Mouse (Mus musculus) intestine, embryonic 15.5 days (tissue): Measurements from ENCODE around the gene Smim7. TPM values are rescaled to one million over a fixed set of nuclear protein-coding genes. Genes with fewer than 3 reads are reported as not detected.
A peak's percentile ranks its signal among the peaks of the same experiment; 100 is the strongest.

Experiments used
- ATAC-seq: fragments of 200-750 bp; cut with Nextera tagmentation; 2 replicates; pipeline ENCODE4 v1.8.0; 2017; ENCODE audit warnings: moderate TSS enrichment, moderate library complexity
- H3K27ac ChIP-seq: fragments of 300-500 bp; sonication (generic); 2 replicates; pipeline ENCODE4 v1.5.1; 2015; ENCODE audit warnings: mild to moderate bottlenecking, inconsistent platforms
- H3K27me3 ChIP-seq: fragments of 300-500 bp; sonication (generic); replicated peaks from 2 replicates; pipeline ENCODE4 v1.6.1; 2015; ENCODE audit warnings: inconsistent platforms
- H3K36me3 ChIP-seq: fragments of 300-500 bp; sonication (generic); 2 replicates; pipeline ENCODE4 v1.6.1; 2015; ENCODE audit warnings: inconsistent platforms
- H3K4me1 ChIP-seq: fragments of 300-500 bp; sonication (generic); replicated peaks from 2 replicates; pipeline ENCODE4 v1.6.1; 2015; ENCODE audit warnings: inconsistent platforms
- H3K4me2 ChIP-seq: fragments of 300-500 bp; sonication (generic); replicated peaks from 2 replicates; pipeline ENCODE4 v1.6.1; 2015; ENCODE audit warnings: mild to moderate bottlenecking, inconsistent platforms
- H3K4me3 ChIP-seq: fragments of 300-500 bp; sonication (generic); replicated peaks from 2 replicates; pipeline ENCODE4 v1.5.1; 2015; ENCODE audit warnings: inconsistent platforms
- H3K9ac ChIP-seq: fragments of 300-500 bp; sonication (generic); 2 replicates; pipeline ENCODE4 v1.6.1; 2015; ENCODE audit warnings: inconsistent platforms
- H3K9me3 ChIP-seq: fragments of 300-500 bp; sonication (generic); 2 replicates; pipeline ENCODE4 v1.6.1; 2016; ENCODE audit warnings: inconsistent platforms
- WGBS: fragments of 180-500 bp; shearing (Covaris S2); methylation state at CpG from one replicate; pipeline ENCODE4 v1.1.7; 2015; 5-methylcytosine and 5-hydroxymethylcytosine counted together
- polyA plus RNA-seq: library from polyadenylated mRNA; unstranded; fragments of >200 nt; fragmentation: Nextera tagmentation; extraction: Ambion mirVana; gene quantifications from 2 replicates; pipeline ENCODE4 v1.2.1, GENCODE M21; 2015

The Smim7 gene
- polyA plus RNA-seq: 115 and 127 TPM in 2 replicates

GRCm38 (mm10) chr8:72570633-72571610 lies at the start of gene Smim7:
Gene Smim7, minus strand, starts transcription at chr8:72571088.
- Histone ChIP-seq H3K4me3 (peak within 1 kb of the TSS; percentile 62), H3K4me1 (peaks cover 14% of the 10 kb centered on the region), H3K9me3 (no peaks in the 10 kb centered on the region), H3K4me2 (peak within 1 kb of the TSS; percentile 92), H3K36me3 (peaks cover 30% of the 10 kb centered on the region), H3K9ac (peak within 1 kb of the TSS; percentile 60), H3K27me3 (no peaks in the 10 kb centered on the region), H3K27ac (peak within 1 kb of the TSS; percentile 94)
- WGBS: under 1% methylated on average over 52 of the region's 52 CpGs
- ATAC-seq: peak; percentile 98

GRCm38 (mm10) chr8:72590198-72590597 lies 19.3 kb upstream of the Smim7 start:
- Histone ChIP-seq H3K27ac (no peak overlapping the region), H3K27me3 (no peaks in the 10 kb centered on the region), H3K4me3 (no peak overlapping the region), H3K9ac (no peak overlapping the region), H3K9me3 (no peaks in the 10 kb centered on the region), H3K4me1 (no peaks in the 10 kb centered on the region), H3K36me3 (no peaks in the 10 kb centered on the region), H3K4me2 (no peak overlapping the region)
- WGBS: 51% methylated on average over 2 of the region's 2 CpGs
- ATAC-seq: no peak

- no peak overlapping the region for H3K4me3 ChIP-seq
- no peaks in the 10 kb centered on the region for H3K36me3 ChIP-seq
- 77% methylated on average over 7 of the region's 7 CpGs for WGBS
- no peak overlapping the region for H3K9ac ChIP-seq
- no peaks in the 10 kb centered on the region for H3K27me3 ChIP-seq
- no peak for ATAC-seq
- H3K4me1 ChIP-seq: no peaks in the 10 kb centered on the region
- H3K27ac ChIP-seq: no peak overlapping the region
- H3K4me2 ChIP-seq: no peak overlapping the region
- H3K9me3 ChIP-seq: no peaks in the 10 kb centered on the region
These were observed 18.4 kb upstream of the Smim7 start for GRCm38 (mm10) chr8:72589286-72589685.

GRCm38 (mm10) chr8:72588865-72589264 lies 18.0 kb upstream of the Smim7 start:
- Histone ChIP-seq H3K27me3 (no peaks in the 10 kb centered on the region), H3K4me1 (no peaks in the 10 kb centered on the region), H3K27ac (no peak overlapping the region), H3K36me3 (no peaks in the 10 kb centered on the region), H3K4me3 (no peak overlapping the region), H3K9ac (no peak overlapping the region), H3K4me2 (no peak overlapping the region), H3K9me3 (no peaks in the 10 kb centered on the region)
- ATAC-seq: no peak
- WGBS: 84% methylated on average over 10 of the region's 10 CpGs

GRCm38 (mm10) chr8:72587806-72588205 lies 16.9 kb upstream of the Smim7 start:
- WGBS: 71% methylated on average over 6 of the region's 6 CpGs
- Histone ChIP-seq H3K4me1 (no peaks in the 10 kb centered on the region), H3K9ac (no peak overlapping the region), H3K27me3 (no peaks in the 10 kb centered on the region), H3K4me2 (no peak overlapping the region), H3K4me3 (no peak overlapping the region), H3K36me3 (no peaks in the 10 kb centered on the region), H3K9me3 (no peaks in the 10 kb centered on the region), H3K27ac (no peak overlapping the region)
- ATAC-seq: no peak

GRCm38 (mm10) chr8:72584390-72584789 lies 13.5 kb upstream of the Smim7 start:
- H3K9ac ChIP-seq: no peak overlapping the region
- H3K27me3 ChIP-seq: no peaks in the 10 kb centered on the region
- H3K4me3 ChIP-seq: no peak overlapping the region
- H3K9me3 ChIP-seq: no peaks in the 10 kb centered on the region
- H3K36me3 ChIP-seq: no peaks in the 10 kb centered on the region
- H3K4me1 ChIP-seq: no peaks in the 10 kb centered on the region
- no peak overlapping the region for H3K27ac ChIP-seq
- no peak for ATAC-seq
- no peak overlapping the region for H3K4me2 ChIP-seq
- 74% methylated on average over 6 of the region's 6 CpGs for WGBS

- no peak overlapping the region for H3K9ac ChIP-seq
- no peak overlapping the region for H3K4me2 ChIP-seq
- ATAC-seq: no peak
- no peak overlapping the region for H3K27ac ChIP-seq
- no peak overlapping the region for H3K4me3 ChIP-seq
- H3K36me3 ChIP-seq: no peaks in the 10 kb centered on the region
- no peaks in the 10 kb centered on the region for H3K27me3 ChIP-seq
- H3K9me3 ChIP-seq: no peaks in the 10 kb centered on the region
- H3K4me1 ChIP-seq: no peaks in the 10 kb centered on the region
- 70% methylated on average over 7 of the region's 7 CpGs for WGBS
These were observed 12.3 kb upstream of the Smim7 start for GRCm38 (mm10) chr8:72583056-72583771.

GRCm38 (mm10) chr8:72579374-72579773 lies 8.5 kb upstream of the Smim7 start:
- WGBS: 68% methylated on average over 9 of the region's 9 CpGs
- H3K9me3 ChIP-seq: no peaks in the 10 kb centered on the region

GRCm38 (mm10) chr8:72577941-72578340 lies 7.1 kb upstream of the Smim7 start:
- WGBS: 64% methylated on average over 1 of the region's 1 CpGs
- ATAC-seq: no peak
- H3K27ac ChIP-seq: no peak overlapping the region
- no peaks in the 10 kb centered on the region for H3K4me1 ChIP-seq
- H3K4me3 ChIP-seq: no peak overlapping the region
- no peak overlapping the region for H3K9ac ChIP-seq
- no peaks in the 10 kb centered on the region for H3K36me3 ChIP-seq
- no peak overlapping the region for H3K4me2 ChIP-seq
- no peaks in the 10 kb centered on the region for H3K9me3 ChIP-seq
- H3K27me3 ChIP-seq: no peaks in the 10 kb centered on the region

More at GRCm38 (mm10) chr8:72579374-72579773, 8.5 kb upstream of the Smim7 start:
- Histone ChIP-seq H3K27me3 (no peaks in the 10 kb centered on the region), H3K4me1 (no peaks in the 10 kb centered on the region), H3K4me2 (no peak overlapping the region), H3K4me3 (no peak overlapping the region), H3K36me3 (no peaks in the 10 kb centered on the region), H3K9ac (no peak overlapping the region), H3K27ac (no peak overlapping the region)
- no peak for ATAC-seq

- ATAC-seq: no peak
- Histone ChIP-seq H3K27ac (no peak overlapping the region), H3K4me3 (no peak overlapping the region), H3K9me3 (no peaks in the 10 kb centered on the region), H3K36me3 (no peaks in the 10 kb centered on the region), H3K9ac (no peak overlapping the region), H3K4me2 (no peak overlapping the region), H3K4me1 (0 out of 2 replicates have a peak, but pooled peaks cover 4% of the 10 kb centered on the region), H3K27me3 (no peaks in the 10 kb centered on the region)
- 76% methylated on average over 3 of the region's 3 CpGs for WGBS
These were observed 6.4 kb upstream of the Smim7 start for GRCm38 (mm10) chr8:72577266-72577665.

GRCm38 (mm10) chr8:72575915-72576314 lies 5.0 kb upstream of the Smim7 start:
- Histone ChIP-seq H3K36me3 (no peaks in the 10 kb centered on the region), H3K9me3 (no peaks in the 10 kb centered on the region), H3K27me3 (no peaks in the 10 kb centered on the region), H3K4me3 (no peak overlapping the region), H3K9ac (no peak overlapping the region), H3K4me1 (0 out of 2 replicates have a peak, but pooled peaks cover 4% of the 10 kb centered on the region), H3K27ac (no peak overlapping the region), H3K4me2 (no peak overlapping the region)
- ATAC-seq: no peak
- WGBS: 95% methylated on average over 6 of the region's 6 CpGs

- WGBS: 84% methylated on average over 6 of the region's 6 CpGs
- Histone ChIP-seq H3K27me3 (no peaks in the 10 kb centered on the region), H3K27ac (no peak overlapping the region), H3K9ac (no peak overlapping the region), H3K4me1 (peaks cover 14% of the 10 kb centered on the region), H3K9me3 (no peaks in the 10 kb centered on the region), H3K4me3 (no peak overlapping the region), H3K4me2 (no peak overlapping the region), H3K36me3 (0 out of 2 replicates have a peak, but pooled peaks cover 6% of the 10 kb centered on the region)
- ATAC-seq: no peak
These were observed 2.6 kb upstream of the Smim7 start for GRCm38 (mm10) chr8:72573450-72573849.
